Mouse (Mus musculus) intestine, embryonic 14.5 days (tissue): ENCODE data around the gene Bcas3. TPM values are rescaled to one million over a fixed set of nuclear protein-coding genes. Genes with fewer than 3 reads are reported as not detected.
"Not testable (repeated sequence)": the region's sequence is repeated elsewhere in the genome, so short reads cannot be mapped to it uniquely, and the experiment has no call there.

Source experiments
- ATAC-seq: fragments of 200-750 bp; cut with Nextera tagmentation; replicated peaks from 2 replicates; pipeline ENCODE4 v1.8.0; 2017; ENCODE audit warnings: low read depth, moderate number of reproducible peaks, moderate TSS enrichment, moderate library complexity; ENCODE audit not compliant: low FRiP score, low TSS enrichment
- DNase-seq: peaks from one replicate; pipeline ENCODE4 v3.0.0-alpha.2; 2018; ENCODE audit warnings: low spot score
- H3K27ac ChIP-seq: fragments of 300-500 bp; sonication (generic); 2 replicates; pipeline ENCODE4 v1.5.1; 2014; ENCODE audit warnings: low read depth, mild to moderate bottlenecking, control low read depth
- H3K27me3 ChIP-seq: fragments of 300-500 bp; sonication (generic); replicated peaks from 2 replicates; pipeline ENCODE4 v1.6.1; 2014; ENCODE audit warnings: low read length, control low read depth; ENCODE audit not compliant: control insufficient read depth, insufficient read depth
- H3K36me3 ChIP-seq: fragments of 300-500 bp; sonication (generic); 2 replicates; pipeline ENCODE4 v1.6.1; 2014; ENCODE audit warnings: low read length, control low read depth; ENCODE audit not compliant: control insufficient read depth, insufficient read depth
- H3K4me1 ChIP-seq: fragments of 300-500 bp; sonication (generic); replicated peaks from 2 replicates; pipeline ENCODE4 v1.6.1; 2014; ENCODE audit warnings: low read length, control low read depth, mixed read lengths; ENCODE audit not compliant: control insufficient read depth, insufficient read depth
- H3K4me2 ChIP-seq: fragments of 300-500 bp; sonication (generic); 2 replicates; pipeline ENCODE4 v1.6.1; 2014; ENCODE audit warnings: low read length
- H3K4me3 ChIP-seq: fragments of 300-500 bp; sonication (generic); 2 replicates; pipeline ENCODE4 v1.5.1; 2014; ENCODE audit warnings: low read depth, low read length, control low read depth, mixed read lengths
- H3K9ac ChIP-seq: fragments of 300-500 bp; sonication (generic); 2 replicates; pipeline ENCODE4 v1.6.1; 2014; ENCODE audit warnings: mild to moderate bottlenecking, low read length
- H3K9me3 ChIP-seq: fragments of 300-500 bp; sonication (generic); 2 replicates; pipeline ENCODE4 v1.6.1; 2016; ENCODE audit warnings: low read length, control low read depth; ENCODE audit not compliant: control insufficient read depth
- WGBS: fragments of 180-500 bp; shearing (Covaris S2); extraction: QIAGEN DNeasy Blood & Tissue Kit; methylation state at CpG from one replicate; pipeline ENCODE4 v1.1.7; 2014; 5-methylcytosine and 5-hydroxymethylcytosine counted together
- polyA plus RNA-seq: library from polyadenylated mRNA; unstranded; fragments of >200 nt; fragmentation: Nextera tagmentation; extraction: Ambion mirVana; gene quantifications from 2 replicates; pipeline ENCODE4 v1.2.1, GENCODE M21; 2014

The Bcas3 gene
- polyA plus RNA-seq, 1 experiment from 2014 or later, result 17.9 TPM

GRCm38 (mm10) chr11:85482737-85483467, 129.9 kb downstream of the Bcas3 start:
- Histone ChIP-seq H3K27ac (no peak overlapping the region), H3K27me3 (no peaks in the 10 kb centered on the region), H3K4me2 (no peak overlapping the region), H3K4me1 (no peaks in the 10 kb centered on the region), H3K4me3 (no peak overlapping the region), H3K9ac (no peak overlapping the region), H3K36me3 (no peaks in the 10 kb centered on the region), H3K9me3 (no peaks in the 10 kb centered on the region)
- WGBS, result 74% methylated on average over 6 of the region's 6 CpGs
- ATAC-seq, result no peak
- no peak for DNase-seq

DNA sequence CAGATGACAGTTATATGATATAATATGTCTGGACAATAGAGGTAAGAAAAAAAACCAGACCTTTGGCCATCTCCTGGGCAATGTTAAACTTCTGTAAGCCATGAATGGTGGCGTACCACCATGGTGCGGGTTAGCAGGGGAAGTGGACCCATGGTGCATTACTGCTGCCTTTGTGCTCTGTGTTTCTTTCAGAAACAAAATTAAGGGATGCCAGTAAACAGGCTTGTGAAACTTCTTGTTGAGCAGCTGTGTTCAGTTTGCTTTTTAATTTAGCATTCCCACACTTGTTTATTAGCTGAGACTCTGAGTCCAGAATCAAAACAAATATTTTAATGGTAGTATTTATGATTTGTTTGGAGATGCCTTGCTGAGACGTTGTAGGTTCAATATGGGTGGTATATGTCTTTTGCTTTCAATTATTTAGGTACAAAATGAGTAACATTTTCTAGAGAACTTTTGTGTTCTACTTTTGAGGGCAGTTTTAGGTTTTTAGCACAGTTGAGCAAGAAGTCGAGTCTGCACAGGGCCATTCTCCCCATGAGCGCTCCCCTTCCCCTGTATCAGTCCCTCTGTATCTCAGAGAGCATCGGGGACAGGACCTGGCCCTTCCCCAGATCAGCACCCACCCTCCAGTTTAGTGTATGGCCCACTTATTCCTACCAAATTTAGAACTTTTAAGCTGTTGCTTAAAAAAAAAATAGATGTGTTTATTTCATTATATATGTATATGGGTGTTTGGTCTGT, 132.4 kb downstream of the Bcas3 start:
- Histone ChIP-seq H3K4me3 (no peak overlapping the region), H3K4me2 (no peak overlapping the region), H3K36me3 (no peaks in the 10 kb centered on the region), H3K27me3 (no peaks in the 10 kb centered on the region), H3K27ac (no peak overlapping the region), H3K9ac (no peak overlapping the region), H3K9me3 (no peaks in the 10 kb centered on the region), H3K4me1 (no peaks in the 10 kb centered on the region)
- WGBS, result 74% methylated on average over 6 of the region's 6 CpGs
- DNase-seq, result no peak
- ATAC-seq, result no peak

- Histone ChIP-seq H3K4me2 (no peak overlapping the region), H3K4me3 (no peak overlapping the region), H3K9ac (no peak overlapping the region), H3K27ac (no peak overlapping the region), H3K4me1 (peaks cover 6% of the 10 kb centered on the region), H3K36me3 (no peaks in the 10 kb centered on the region), H3K9me3 (no peaks in the 10 kb centered on the region), H3K27me3 (no peaks in the 10 kb centered on the region)
- whole genome bisulfite sequencing, result 57% methylated on average over 7 of the region's 7 CpGs
- ATAC-seq (no peak), DNase-seq (no peak)
These were observed 134.5 kb downstream of the Bcas3 start for GRCm38 (mm10) chr11:85487501-85487900.

DNA sequence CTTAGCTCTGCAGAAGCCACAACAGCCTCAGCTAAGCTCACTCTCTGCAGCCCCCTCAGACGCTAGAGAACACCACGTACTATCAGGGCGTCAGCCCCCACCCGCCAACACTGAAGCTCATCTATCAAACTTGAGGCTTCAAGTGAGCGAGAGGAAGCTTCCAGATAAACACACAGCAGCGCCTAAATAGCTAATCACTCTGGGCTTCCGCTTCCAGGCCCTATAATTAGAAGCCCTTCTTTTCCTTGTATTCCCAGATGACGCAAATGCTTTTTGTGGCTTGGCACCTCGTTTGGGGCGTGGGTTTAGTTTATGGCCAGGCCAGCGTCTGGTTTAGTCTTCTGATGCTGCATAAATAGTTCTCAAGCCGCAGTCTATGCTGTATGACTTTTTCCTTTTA, 139.3 kb downstream of the Bcas3 start:
- WGBS, result 11% methylated on average over 12 of the region's 12 CpGs
- H3K4me2 ChIP-seq, result peak overlapping the region; percentile 6; the same call in 1 of the 2 replicates
- no peaks in the 10 kb centered on the region for H3K27me3 ChIP-seq
- DNase-seq (no peak), ATAC-seq (no peak)
- no peaks in the 10 kb centered on the region for H3K9me3 ChIP-seq
- H3K9ac ChIP-seq, result no peak overlapping the region
- H3K36me3 ChIP-seq, result no peaks in the 10 kb centered on the region
- H3K4me1 ChIP-seq, result peaks cover 9% of the 10 kb centered on the region
- H3K4me3 ChIP-seq, result no peak overlapping the region
- H3K27ac ChIP-seq, result peak overlapping the region; percentile 38; the same call in 1 of the 2 replicates

DNA sequence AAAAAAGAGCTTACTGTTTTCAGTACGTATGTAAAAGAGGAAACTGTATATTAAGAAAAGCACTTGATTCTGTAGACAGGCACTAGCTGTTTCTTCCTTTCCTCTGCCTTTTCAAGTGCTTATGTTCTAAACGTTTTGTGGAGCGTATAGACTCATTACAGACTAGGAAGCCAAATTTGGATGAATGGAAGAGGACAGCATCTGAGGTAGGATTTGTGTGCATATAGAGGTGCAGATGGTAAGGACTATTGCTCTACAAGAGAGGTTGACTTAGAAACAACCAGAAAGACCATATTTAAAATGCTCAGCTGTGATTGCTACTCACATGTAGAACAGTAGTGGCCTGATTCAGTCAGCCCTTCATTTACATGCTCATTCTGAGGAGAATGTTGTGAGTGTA, 139.7 kb downstream of the Bcas3 start:
- WGBS, result 33% methylated on average over 3 of the region's 3 CpGs
- no peaks in the 10 kb centered on the region for H3K9me3 ChIP-seq
- peak overlapping the region; percentile 6; the same call in 1 of the 2 replicates for H3K4me2 ChIP-seq
- H3K4me3 ChIP-seq, result no peak overlapping the region
- H3K27ac ChIP-seq, result 0 out of 2 replicates have a peak overlapping the region, but pooled peaks have one; percentile 38
- ATAC-seq (no peak), DNase-seq (no peak)
- H3K9ac ChIP-seq, result no peak overlapping the region
- no peaks in the 10 kb centered on the region for H3K36me3 ChIP-seq
- H3K4me1 ChIP-seq, result peaks cover 9% of the 10 kb centered on the region
- H3K27me3 ChIP-seq, result no peaks in the 10 kb centered on the region

GRCm38 (mm10) chr11:85499561-85499960, 146.6 kb downstream of the Bcas3 start:
- no peak for ATAC-seq
- no peaks in the 10 kb centered on the region for H3K4me1 ChIP-seq
- H3K4me2 ChIP-seq, result no peak overlapping the region
- no peak overlapping the region for H3K9ac ChIP-seq
- H3K36me3 ChIP-seq, result no peaks in the 10 kb centered on the region
- no peak overlapping the region for H3K4me3 ChIP-seq
- no peak for DNase-seq
- H3K27ac ChIP-seq, result no peak overlapping the region
- WGBS, result 70% methylated on average over 5 of the region's 5 CpGs
- H3K9me3 ChIP-seq, result no peaks in the 10 kb centered on the region
- H3K27me3 ChIP-seq, result no peaks in the 10 kb centered on the region

DNA sequence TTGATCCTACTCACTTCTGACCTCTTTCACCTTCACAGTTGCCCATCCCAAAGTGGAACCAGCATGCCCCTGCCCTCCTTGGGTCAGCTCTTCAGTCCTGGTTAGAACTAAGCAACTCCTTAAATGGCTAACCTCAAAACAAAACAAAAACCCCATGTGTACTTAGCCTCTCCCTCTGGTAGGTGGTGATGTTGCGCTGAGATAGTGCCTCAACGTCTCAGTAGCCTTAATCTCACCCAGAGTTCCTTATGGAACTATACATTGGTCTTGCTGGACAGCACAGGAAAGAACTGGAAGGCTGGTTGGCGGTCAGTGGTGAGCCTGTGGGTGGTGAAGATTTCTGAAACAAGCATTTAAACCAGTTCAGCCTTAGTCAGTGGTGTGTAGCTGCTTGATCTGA, 149.1 kb downstream of the Bcas3 start:
- Histone ChIP-seq H3K4me1 (no peaks in the 10 kb centered on the region), H3K9ac (no peak overlapping the region), H3K36me3 (no peaks in the 10 kb centered on the region), H3K9me3 (no peaks in the 10 kb centered on the region), H3K27ac (no peak overlapping the region), H3K27me3 (no peaks in the 10 kb centered on the region), H3K4me2 (no peak overlapping the region), H3K4me3 (no peak overlapping the region)
- WGBS, result 77% methylated on average over 3 of the region's 3 CpGs
- DNase-seq (no peak), ATAC-seq (no peak)

DNA sequence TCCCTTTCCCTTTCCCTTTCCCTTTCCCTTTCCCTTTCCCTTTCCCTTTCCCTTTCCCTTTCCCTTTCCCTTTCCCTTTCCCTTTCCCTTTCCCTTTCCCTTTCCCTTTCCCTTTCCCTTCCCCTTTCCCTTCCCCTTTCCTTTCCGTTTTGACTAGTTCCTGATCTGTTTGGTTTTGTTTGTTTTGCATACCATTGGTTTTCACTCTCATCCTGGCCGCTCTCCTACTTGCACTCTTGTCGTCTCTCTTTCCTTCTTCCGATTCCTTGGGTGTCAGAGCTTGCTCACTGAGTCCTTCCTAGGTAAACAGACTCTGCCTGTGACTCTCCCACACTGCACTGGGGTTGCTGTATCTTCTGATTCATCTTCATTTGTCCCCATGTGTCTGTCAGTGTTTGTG, 151.8 kb downstream of the Bcas3 start:
- H3K36me3 ChIP-seq, H3K27me3 ChIP-seq, H3K4me1 ChIP-seq, H3K27ac ChIP-seq, H3K4me3 ChIP-seq, ATAC-seq, DNase-seq, H3K9me3 ChIP-seq, H3K4me2 ChIP-seq, H3K9ac ChIP-seq: not testable (repeated sequence)
- 34% methylated on average over 4 of the region's 4 CpGs for WGBS
